Mouse (Mus musculus): ENCODE data around the gene Smurf1.

DNA sequence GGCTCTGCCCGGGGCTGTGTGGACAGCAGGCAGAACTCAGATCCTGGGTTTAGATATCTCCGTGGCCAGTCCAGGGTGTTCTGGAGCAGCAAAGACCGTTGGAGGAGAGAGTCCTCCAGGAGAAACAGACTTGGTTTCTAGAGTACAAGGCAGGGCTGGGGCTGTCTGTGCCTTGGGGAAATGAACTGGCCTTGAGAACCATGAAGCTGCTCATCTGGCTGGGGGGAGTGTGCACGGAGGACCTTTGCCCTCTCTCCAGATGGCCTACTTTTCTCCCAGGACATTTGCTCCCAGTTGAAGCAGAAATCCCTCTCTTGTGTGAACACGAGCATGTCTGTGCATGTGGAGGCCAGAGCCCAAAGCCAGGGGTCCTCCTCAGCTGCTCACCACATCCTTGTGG lies 93.3 kb downstream of the Smurf1 start:
- no peak for TF ChIP-seq EP300 (IDR thresholded peaks at IDR 0.05; ENCODE audit: low read depth)
- no peak for TF ChIP-seq CTCF (IDR thresholded peaks at IDR 0.05; ENCODE audit: low read depth)

Data from liver, embryonic 14.5 days (tissue).